Mouse (Mus musculus) ES-Bruce4 (cell line): ENCODE results near the gene Foxp1. TPM values are rescaled to one million over a fixed set of nuclear protein-coding genes. Genes with fewer than 3 reads are reported as not detected.

Experiments
- H3K27ac ChIP-seq: 2 replicates; pipeline ENCODE4 v1.5.1; 2012; ENCODE audit warnings: low read length, inconsistent platforms; ENCODE audit not compliant: insufficient read depth
- H3K27me3 ChIP-seq: 2 replicates; pipeline ENCODE4 v1.6.1; 2012; ENCODE audit warnings: mild to moderate bottlenecking, low read length, inconsistent platforms; ENCODE audit not compliant: control insufficient read depth, poor library complexity, insufficient read depth, severe bottlenecking
- H3K36me3 ChIP-seq: 2 replicates; pipeline ENCODE4 v1.6.1; 2012; ENCODE audit warnings: inconsistent platforms, mild to moderate bottlenecking, low read length, moderate library complexity; ENCODE audit not compliant: control insufficient read depth, poor library complexity, insufficient read depth, severe bottlenecking
- H3K4me1 ChIP-seq: one replicate; pipeline ENCODE4 v1.8.1; 2011; ENCODE audit warnings: low read length; ENCODE audit not compliant: control insufficient read depth, insufficient read depth
- H3K4me3 ChIP-seq: 2 replicates; pipeline ENCODE4 v1.5.1; 2011; ENCODE audit warnings: low read depth, mild to moderate bottlenecking, low read length
- H3K9ac ChIP-seq: 2 replicates; pipeline ENCODE4 v1.6.1; 2012; ENCODE audit warnings: low read depth, mild to moderate bottlenecking, inconsistent platforms; ENCODE audit not compliant: poor library complexity, severe bottlenecking
- H3K9me3 ChIP-seq: replicated peaks from 2 replicates; pipeline ENCODE4 v1.6.1; 2012; ENCODE audit warnings: mild to moderate bottlenecking, low read length, inconsistent platforms; ENCODE audit not compliant: control insufficient read depth, poor library complexity, insufficient read depth, severe bottlenecking
- CTCF ChIP-seq: IDR thresholded peaks from one replicate; pipeline ENCODE4 v1.8.1; 2011; ENCODE audit warnings: low read depth, low read length
- EP300 ChIP-seq: IDR thresholded peaks from 2 replicates; pipeline ENCODE4 v1.6.1; 2011; ENCODE audit warnings: low read depth, low read length; ENCODE audit not compliant: insufficient read depth
- POLR2A ChIP-seq: IDR thresholded peaks from one replicate; pipeline ENCODE4 v1.8.1; 2011; ENCODE audit warnings: low read length; ENCODE audit not compliant: insufficient read depth
- polyA plus RNA-seq: library from polyadenylated mRNA; stranded (reverse); fragments of >200 nt; gene quantifications from 2 replicates; pipeline ENCODE4 v1.2.4, GENCODE M21; 2011; ENCODE audit warnings: low read depth; ENCODE audit not compliant: missing spikeins, insufficient read depth, insufficient read length

Foxp1 gene
- polyA plus RNA-seq, 1 experiment, result 33.5 TPM

DNA sequence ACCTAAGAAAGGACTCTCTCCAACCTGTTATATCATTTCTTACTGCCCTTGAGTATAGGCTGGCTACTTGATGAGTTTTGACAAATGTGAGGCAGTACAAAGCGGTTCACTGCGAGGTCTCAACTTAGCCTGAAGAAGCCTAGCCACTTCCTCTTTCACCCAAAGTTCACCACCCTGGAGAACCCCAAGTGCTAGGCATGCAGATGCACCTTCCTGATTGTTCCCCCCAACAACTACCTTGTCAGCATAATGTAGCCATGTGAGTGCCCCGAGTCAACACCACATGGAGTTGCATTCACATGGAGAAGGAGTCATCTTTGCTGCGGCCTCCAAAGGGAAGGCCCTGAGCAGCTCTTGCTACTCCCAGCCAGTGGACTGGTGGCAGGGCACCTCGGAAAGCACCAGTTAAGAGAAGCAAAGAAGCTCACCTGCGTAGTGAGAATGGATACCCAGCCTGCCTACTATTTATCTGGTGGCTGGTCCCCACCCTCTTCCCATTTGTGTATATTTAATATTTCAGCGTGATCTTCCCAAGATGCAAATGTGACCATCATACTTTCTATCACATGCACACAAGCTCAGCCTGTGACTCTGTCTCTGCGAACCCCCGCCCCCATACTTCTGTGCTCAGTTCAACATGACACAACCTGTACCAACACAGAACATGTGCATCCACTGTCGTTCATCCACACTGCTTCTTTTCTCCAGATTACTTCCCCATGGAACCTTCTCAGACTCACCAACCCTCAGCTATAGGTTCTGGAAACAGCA, 280.7 kb downstream of the Foxp1 start:
- TF ChIP-seq POLR2A (no peak), CTCF (no peak), EP300 (no peak)
- no peaks in the 10 kb centered on the region for H3K4me1 ChIP-seq
- H3K36me3 ChIP-seq, result no peaks in the 10 kb centered on the region
- H3K4me3 ChIP-seq, result no peak overlapping the region
- no peaks in the 10 kb centered on the region for H3K9me3 ChIP-seq
- H3K27ac ChIP-seq, result no peak overlapping the region
- no peaks in the 10 kb centered on the region for H3K27me3 ChIP-seq
- no peak overlapping the region for H3K9ac ChIP-seq

DNA sequence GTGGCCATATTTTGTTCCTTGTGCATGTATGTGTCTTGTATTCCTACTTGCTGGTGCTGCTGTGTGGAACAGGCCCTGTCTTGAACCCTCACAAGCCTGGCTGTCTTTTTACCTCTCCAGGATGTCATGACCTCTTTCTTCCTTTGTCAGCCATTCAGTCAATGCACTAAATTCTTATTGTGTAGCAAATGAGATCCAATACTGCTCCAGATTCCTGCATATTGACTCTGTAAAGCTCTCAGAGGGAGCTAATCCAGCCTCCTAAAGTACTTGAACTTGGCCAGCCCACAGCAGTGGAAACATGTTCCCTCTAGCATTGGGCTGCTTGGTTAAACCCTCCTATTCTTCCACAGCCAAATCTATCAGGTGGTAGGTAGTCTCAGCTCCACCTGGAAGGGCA, 281.8 kb downstream of the Foxp1 start:
- no peaks in the 10 kb centered on the region for H3K4me1 ChIP-seq
- no peak overlapping the region for H3K9ac ChIP-seq
- no peaks in the 10 kb centered on the region for H3K36me3 ChIP-seq
- no peaks in the 10 kb centered on the region for H3K9me3 ChIP-seq
- H3K27ac ChIP-seq, result no peak overlapping the region
- no peak for TF ChIP-seq POLR2A
- TF ChIP-seq EP300, result 0 out of 2 replicates have a peak, but pooled peaks have one; percentile 4
- H3K27me3 ChIP-seq, result no peaks in the 10 kb centered on the region
- no peak overlapping the region for H3K4me3 ChIP-seq

DNA sequence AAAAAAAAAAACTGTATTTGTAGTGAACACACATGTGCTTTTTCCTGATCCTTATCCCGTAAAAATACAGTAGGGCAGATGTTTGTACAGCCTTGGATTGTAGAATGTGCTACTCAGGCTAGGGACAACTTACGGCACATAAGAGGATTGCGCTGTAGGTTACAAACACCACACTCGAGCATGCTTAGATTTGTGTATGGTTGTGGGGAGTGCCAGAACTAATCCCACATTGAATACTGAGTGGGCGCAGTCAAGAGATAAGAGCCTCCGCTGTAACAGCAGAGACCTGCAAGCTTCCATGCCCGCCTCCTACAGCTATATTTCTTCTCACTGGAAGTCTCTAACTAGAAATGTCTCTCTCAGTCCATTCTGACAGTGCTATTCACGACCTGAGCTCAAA, 286.9 kb downstream of the Foxp1 start:
- H3K9ac ChIP-seq, result no peak overlapping the region
- TF ChIP-seq POLR2A, result no peak
- no peak for TF ChIP-seq CTCF
- TF ChIP-seq EP300, result no peak
- H3K4me1 ChIP-seq, result no peaks in the 10 kb centered on the region
- no peaks in the 10 kb centered on the region for H3K27me3 ChIP-seq
- no peaks in the 10 kb centered on the region for H3K9me3 ChIP-seq
- no peaks in the 10 kb centered on the region for H3K36me3 ChIP-seq
- no peak overlapping the region for H3K4me3 ChIP-seq
- H3K27ac ChIP-seq, result no peak overlapping the region

DNA sequence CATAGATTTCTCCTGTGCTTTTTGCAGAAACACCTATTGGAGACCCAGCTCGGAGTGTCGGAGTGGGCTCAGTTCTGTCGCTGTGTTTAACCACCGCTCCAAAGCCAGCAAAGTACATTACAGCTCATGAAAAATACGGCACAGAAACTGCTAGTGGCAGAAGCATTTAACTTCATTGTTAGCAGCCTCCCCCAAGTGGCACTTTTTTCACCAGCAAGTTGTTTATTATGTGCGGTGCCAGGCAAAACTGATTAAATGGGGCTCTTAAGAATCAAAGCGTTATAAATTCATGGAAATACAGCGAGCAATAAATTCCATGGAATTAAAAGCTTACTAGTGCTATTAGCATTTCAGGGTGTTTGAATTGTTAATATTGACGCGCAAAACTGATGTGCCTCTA, 289.1 kb downstream of the Foxp1 start:
- TF ChIP-seq EP300, result no peak
- no peak for TF ChIP-seq POLR2A
- no peak for TF ChIP-seq CTCF
- no peaks in the 10 kb centered on the region for H3K4me1 ChIP-seq
- no peaks in the 10 kb centered on the region for H3K36me3 ChIP-seq
- no peak overlapping the region for H3K4me3 ChIP-seq
- no peak overlapping the region for H3K9ac ChIP-seq
- H3K27ac ChIP-seq, result no peak overlapping the region
- no peaks in the 10 kb centered on the region for H3K27me3 ChIP-seq
- H3K9me3 ChIP-seq, result no peaks in the 10 kb centered on the region

DNA sequence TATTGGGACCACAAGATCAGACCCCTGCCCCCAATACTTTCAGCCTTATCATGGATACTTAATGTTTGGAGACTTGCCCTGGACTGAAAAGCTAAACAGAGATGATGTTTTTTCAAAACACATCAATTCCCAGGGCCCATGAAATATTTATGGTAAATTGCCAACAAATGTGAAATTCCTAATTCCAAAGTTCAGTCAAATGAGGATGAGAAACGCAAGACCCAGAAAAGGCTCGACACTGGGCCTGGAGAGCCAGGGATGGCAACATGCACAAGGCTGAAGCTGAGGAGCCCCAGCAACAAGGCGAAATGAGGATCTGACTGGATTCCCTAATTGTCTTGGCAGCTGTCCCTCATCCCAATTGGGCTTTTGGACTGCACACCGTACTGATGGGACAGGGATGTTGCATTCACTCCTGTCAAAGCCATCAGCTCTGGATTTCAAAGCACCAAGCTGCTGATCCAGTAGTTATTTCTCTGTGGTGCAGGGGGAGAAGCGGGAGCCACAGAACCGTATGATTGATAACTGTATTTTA, 294.1 kb downstream of the Foxp1 start:
- H3K9ac ChIP-seq, result no peak overlapping the region
- H3K27ac ChIP-seq, result no peak overlapping the region
- no peak overlapping the region for H3K4me3 ChIP-seq
- no peak for TF ChIP-seq CTCF
- TF ChIP-seq EP300, result no peak
- no peak for TF ChIP-seq POLR2A
- H3K9me3 ChIP-seq, result no peaks in the 10 kb centered on the region
- H3K4me1 ChIP-seq, result no peaks in the 10 kb centered on the region
- H3K27me3 ChIP-seq, result no peaks in the 10 kb centered on the region
- no peaks in the 10 kb centered on the region for H3K36me3 ChIP-seq

DNA sequence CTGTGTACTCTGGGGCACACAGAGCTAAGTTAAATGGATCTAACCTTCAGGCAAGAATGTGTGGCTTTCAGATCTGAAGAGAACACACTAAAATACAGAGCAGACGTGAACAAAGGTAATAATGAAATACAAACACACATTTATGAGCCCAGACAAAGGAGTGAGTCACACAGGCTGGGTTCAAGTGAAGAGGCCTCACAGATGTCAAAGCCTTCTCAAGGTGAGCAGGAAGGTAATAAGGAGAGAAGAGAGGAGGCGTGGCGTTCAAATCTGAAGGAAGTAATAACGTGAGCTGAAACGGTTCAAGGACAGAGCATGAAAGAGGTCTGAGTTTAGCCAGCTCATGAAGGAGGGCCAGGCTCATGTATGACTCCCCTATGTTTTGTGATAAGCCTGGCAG, 301.4 kb downstream of the Foxp1 start:
- H3K27ac ChIP-seq, result no peak overlapping the region
- no peaks in the 10 kb centered on the region for H3K9me3 ChIP-seq
- H3K27me3 ChIP-seq, result no peaks in the 10 kb centered on the region
- no peak overlapping the region for H3K9ac ChIP-seq
- no peaks in the 10 kb centered on the region for H3K4me1 ChIP-seq
- TF ChIP-seq EP300 (no peak), POLR2A (no peak), CTCF (no peak)
- no peaks in the 10 kb centered on the region for H3K36me3 ChIP-seq
- H3K4me3 ChIP-seq, result no peak overlapping the region
